Mouse (Mus musculus): ENCODE data around the gene Mpi.

Gene Mpi

DNA sequence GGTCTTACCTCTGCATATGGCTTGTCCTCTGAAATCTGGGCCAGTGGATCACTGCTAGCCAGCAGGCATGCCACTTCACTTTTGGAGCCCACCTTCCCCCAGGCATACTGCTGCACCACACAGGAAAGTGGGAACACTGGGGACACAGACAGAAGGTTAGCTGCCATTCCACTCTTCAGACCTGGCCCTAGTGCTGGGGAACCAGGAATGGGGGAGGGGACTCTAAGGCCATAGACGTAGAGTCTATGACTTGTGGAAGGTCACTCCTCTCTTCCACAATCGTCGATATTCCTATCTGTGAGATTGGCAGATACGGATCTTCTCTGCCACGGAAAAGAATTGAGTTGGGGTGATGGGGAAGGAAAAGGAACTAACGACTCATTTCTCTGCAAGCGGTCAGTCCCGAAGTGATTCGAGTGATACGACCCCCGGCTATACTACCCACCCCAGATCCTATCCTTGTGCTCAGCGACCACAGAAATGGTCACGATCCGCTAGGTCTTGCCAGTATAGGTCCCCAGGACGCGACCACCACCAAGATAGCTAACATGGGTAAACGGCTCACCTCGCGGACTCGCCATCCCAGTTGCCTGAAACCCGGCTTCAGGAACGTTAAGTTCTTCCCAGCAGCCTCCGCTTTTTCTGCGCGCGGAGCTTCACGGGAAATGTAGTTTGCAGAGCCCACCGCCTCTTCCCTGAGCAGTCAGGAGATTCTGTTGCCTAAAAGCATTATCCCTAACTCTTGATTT, at the start of gene Mpi:
Mpi (minus strand) TSS at position 625 of the 749 bp plus-strand sequence.
- peak; percentile 46 for DNase-seq (ENCODE audit: low read depth, low spot score)

GRCm38 (mm10) chr9:57602098-57602497, 49.5 kb upstream of the Mpi start:
- DNase-seq (ENCODE audit: low read depth, low spot score), result no peak

- DNase-seq (ENCODE audit: low read depth, low spot score), result no peak
These were observed 48.8 kb upstream of the Mpi start for GRCm38 (mm10) chr9:57601353-57601706.

DNA sequence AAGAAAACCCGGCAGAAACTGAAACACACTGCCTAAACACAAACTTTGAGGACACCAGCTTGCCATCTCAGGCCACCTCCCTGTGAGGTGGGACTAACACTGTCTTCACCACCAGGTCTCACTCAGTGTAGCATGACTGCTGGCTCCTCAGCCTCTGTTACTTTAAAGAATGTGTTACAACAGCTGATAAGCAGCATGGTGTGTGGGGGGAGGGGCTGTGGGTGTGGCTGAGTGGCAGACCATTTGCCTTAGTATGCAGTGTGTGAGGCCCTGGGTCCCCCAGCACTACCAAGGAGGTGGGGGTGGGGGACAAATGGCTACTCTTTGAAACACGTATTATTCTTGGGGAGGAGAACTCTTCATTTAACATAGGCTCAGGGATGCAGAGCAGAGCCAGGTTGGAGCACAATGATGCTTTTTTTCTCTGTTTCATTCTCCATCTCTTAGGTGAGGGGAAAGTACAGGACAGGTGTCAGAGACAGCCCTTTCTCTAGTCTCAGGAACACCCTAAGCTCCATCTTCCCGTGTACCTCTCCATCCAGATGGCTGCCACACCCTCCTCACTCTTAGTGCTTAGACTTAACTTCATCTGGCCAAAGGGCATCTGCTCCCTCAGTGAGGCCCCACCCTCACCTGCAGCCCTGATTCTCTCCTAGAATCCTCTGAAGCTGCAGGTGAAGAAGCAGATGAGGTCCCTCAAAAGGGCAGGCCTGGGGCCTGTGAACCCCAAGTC, 48.2 kb upstream of the Mpi start:
- no peak for DNase-seq (ENCODE audit: low read depth, low spot score)

GRCm38 (mm10) chr9:57598851-57599563, 46.4 kb upstream of the Mpi start:
- DNase-seq (ENCODE audit: low read depth, low spot score), result peak; percentile 63

DNA sequence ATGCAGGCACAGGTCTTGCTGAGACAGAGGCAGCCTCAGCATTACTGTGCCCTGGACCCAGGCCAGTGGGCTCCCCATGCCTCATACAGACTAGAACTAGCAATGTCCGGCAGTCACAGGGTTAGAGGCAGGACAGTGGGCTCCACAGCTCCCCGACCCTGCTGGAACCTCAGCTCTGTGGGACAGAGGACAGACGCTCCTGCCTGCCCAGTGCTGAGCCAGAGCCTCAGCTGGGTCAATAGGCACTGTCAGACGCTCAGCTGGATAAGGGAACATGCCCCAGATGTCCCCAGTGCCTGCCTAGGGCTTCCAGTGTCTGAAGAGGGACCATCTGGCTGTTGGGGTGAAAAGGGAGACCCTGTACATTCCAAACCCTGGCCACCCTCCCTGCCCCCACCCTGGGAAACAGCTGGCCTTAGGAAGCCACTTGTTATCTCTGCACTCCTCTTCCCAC, 45.4 kb upstream of the Mpi start:
- no peak for DNase-seq (ENCODE audit: low read depth, low spot score)

DNA sequence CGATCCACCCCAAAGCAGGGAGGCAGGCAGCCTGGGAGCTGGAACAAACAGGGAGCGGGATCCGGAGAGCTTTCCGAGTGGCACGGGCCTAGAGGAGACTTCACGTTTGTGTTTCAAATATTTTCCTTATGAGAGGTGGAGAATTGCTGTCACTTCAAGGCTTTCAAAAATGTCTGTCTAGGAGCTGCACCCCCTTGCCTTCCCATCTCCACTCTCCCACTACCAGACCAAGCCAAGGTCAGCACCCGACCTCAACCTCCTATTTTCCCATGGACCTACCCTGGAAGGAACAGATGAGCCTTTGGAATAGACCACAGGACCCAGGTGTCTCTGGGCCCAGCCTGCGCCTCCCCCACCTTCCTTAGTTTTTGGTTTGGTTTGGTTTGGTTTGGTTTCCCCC, 44.7 kb upstream of the Mpi start:
- no peak for DNase-seq (ENCODE audit: low read depth, low spot score)

GRCm38 (mm10) chr9:57594174-57594509, 41.6 kb upstream of the Mpi start:
- no peak for DNase-seq (ENCODE audit: low read depth, low spot score)

DNA sequence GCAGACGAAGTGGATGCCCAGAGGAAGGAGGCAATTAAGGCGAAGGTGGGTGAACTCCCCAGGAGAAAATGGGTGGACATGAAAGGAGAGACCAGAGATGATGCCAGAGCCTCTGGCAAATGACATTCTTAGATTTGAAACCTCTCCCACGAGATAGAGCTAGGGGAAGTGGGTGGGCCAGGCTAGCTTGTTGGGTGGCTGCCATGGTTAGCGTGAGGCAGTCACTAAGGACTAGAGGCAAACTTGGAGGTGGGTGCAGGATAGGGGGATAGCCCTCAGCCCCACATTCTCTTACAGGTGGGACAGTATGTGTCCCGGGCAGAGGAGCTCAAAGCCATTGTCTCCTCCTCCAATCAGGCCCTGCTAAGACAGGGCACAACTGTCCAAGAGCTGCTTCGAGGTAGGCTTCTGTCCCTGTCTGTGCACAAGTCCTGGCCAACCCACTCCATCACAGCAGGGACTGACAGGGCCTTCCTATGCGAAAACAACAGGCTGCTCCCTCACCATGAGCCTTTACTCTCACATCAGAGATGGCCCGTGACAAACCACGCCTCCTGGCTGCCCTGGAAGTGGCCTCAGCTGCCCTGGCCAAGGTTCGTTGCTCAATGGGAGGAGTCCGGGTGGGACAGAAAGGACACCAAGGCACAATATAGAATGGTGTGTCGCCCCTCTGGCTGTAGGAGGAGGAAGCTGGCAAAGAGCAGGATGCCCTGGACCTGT, 41.1 kb upstream of the Mpi start:
- no peak for DNase-seq (ENCODE audit: low read depth, low spot score)

DNA sequence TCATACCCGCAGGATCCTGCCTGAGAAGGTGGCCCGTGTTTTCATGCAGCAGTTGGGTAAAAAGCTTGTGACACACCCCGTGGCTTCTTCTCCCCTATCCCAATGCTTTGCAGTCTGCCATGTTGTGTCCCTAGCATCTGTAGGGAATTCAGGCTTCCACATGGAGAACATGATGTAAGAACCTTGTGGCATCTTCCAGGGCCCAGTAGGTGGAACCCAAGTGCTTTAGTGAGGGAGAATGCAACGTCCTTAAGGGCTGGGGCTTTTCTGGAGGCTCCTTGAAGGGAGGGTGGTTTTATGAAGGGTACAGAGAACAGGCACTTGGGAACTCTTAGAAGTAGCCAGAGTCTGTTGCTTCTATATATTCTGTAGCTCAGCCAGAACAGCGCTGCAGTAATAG, 38.2 kb upstream of the Mpi start:
- DNase-seq (ENCODE audit: low read depth, low spot score), result no peak

DNA sequence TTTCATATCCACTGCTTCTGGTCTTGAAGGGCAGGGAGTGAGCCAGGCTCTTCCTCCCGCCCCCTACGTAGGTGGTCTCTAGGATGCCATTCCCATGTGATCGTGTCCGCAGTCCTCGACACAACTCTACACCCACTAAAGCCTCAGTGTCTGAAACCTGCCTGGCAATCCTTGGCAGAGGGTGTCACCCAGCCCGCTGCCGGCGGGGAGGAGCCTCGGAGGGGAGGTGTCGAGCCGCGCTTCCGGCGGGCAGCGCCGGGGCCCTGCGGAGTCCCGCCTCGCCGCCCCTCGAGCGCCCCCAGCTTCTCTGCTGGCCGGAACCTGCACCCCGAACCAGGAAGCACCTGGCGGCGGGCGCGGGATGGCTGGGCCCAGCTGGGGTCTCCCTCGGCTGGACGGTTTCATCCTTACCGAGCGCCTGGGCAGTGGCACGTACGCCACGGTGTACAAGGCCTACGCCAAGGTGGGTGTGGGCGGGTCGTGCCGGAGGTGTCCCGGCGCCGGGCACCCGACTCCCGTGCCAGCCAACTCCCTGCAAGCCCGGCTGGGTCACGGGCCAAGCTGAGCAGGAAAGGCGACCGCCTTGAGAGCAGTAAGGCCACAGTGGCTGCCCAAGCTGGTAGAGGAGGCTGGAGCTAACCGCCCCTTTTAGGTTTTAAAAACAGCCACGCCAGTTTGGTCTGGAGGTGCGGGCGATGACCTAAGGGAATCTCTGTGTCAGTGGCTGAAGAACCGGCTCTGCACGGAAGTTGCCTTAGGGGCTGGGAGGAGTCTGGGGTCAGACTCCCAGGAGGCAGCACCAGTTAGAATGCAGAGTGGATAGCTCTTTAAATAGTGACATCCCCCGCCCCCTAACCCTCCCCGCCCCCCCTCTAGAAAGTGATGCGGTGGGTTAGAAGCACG, 36.9 kb upstream of the Mpi start, which contains the start of gene Ulk3:
Ulk3 (plus strand) TSS at position 229 of the 903 bp plus-strand sequence.
- peak; percentile 60 for DNase-seq (ENCODE audit: low read depth, low spot score)

GRCm38 (mm10) chr9:57584991-57585390, 32.4 kb upstream of the Mpi start:
- DNase-seq (ENCODE audit: low read depth, low spot score), result no peak

DNA sequence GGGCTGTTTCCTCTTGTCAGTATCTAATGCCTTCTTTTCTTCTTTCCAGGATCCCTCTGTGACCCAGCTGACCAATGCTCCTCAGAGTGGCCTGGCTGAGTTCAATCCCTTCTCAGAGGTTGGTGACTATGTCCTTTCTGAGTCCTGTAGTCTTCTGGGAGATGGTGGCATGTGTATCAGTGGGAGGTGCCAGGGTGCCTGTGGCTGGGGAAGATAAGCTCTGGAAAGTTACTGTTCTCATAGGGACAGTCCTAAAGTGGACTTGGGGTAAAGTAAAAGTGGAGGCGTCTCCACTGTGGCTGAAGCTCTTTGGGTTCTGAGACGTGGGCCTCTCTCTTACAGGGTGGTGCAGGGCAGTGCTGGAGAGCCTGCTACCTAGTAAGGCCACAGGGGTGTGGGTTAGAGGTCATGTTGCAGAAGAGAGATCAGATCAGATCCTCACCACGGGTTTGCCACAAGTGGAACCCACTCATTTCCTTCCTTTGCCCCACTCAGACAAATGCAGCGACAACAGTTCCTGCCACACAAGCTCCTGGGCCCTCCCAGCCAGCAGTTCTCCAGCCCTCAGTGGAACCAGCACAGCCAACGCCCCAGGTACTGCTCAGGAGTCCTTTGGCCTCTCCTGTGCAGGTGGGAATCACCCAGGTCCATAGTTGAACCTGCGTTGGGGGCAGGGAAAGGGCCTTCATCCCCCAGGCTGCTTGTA, 24.7 kb upstream of the Mpi start:
- no peak for DNase-seq (ENCODE audit: low read depth, low spot score)

- no peak for DNase-seq (ENCODE audit: low read depth, low spot score)
These were observed 23.0 kb upstream of the Mpi start for GRCm38 (mm10) chr9:57575577-57575976.

GRCm38 (mm10) chr9:57574397-57574796, 21.8 kb upstream of the Mpi start:
- DNase-seq (ENCODE audit: low read depth, low spot score), result no peak

DNA sequence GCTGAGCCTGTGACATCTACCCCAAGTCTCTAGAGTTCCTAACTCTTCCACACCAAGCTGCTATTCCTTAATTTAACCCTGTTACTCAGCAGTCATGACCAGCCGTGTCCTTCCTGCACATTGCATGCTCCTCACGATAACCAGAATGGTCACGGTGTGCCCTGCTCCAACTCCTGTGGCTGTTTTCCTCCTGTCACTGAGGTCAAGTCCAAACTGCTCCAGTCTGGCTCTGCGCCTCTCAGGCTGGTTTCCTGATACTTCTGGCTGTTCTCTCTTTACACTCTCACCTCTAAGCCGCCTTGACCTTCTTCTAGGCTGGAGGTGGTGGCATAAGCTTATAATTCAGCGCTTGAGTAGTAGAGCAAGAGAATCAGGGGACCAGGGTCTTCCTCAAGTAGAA, 15.9 kb upstream of the Mpi start:
- no peak for DNase-seq (ENCODE audit: low read depth, low spot score)

GRCm38 (mm10) chr9:57566846-57567245, 14.3 kb upstream of the Mpi start:
- no peak for DNase-seq (ENCODE audit: low read depth, low spot score)

DNA sequence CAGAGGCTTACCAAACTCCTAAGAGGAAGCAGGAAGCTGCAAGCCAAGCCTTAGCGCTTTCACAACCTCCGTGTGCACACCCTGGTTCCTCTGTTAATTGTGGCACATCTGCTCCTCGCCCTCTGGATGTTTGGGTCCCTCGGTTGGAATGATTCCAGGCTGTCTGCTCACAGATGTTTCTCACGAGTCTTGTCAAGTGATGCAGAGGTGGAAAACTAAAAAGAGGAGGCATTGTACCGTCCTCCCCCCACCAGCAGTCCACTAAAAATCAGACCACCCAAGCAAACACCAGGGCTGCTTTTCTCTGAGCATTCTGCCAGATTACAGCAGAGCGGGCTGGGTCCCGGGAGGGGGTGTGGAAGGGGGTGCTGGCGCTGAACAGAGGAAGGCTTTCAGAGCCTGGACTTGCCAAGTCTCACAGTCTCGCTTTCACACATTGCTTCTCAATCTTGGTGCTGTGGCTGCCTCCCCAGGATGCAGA, 13.2 kb upstream of the Mpi start:
- no peak for DNase-seq (ENCODE audit: low read depth, low spot score)

- DNase-seq (ENCODE audit: low read depth, low spot score), result no peak
These were observed 12.0 kb upstream of the Mpi start for GRCm38 (mm10) chr9:57564609-57565008.

- no peak for DNase-seq (ENCODE audit: low read depth, low spot score)
These were observed 10.4 kb upstream of the Mpi start for GRCm38 (mm10) chr9:57562896-57563372.
